Mouse (Mus musculus): ENCODE results near the gene Slco1c1.
"Not testable (repeated sequence)": the region's sequence is repeated elsewhere in the genome, so short reads cannot be mapped to it uniquely, and the experiment has no call there.

Gene Slco1c1

GRCm38 (mm10) chr6:141590002-141590401 lies 65.8 kb downstream of the Slco1c1 start:
- no peak for DNase-seq (ENCODE audit: low read depth, low spot score)

GRCm38 (mm10) chr6:141590598-141591200 lies 66.5 kb downstream of the Slco1c1 start:
- DNase-seq (ENCODE audit: low read depth, low spot score): not testable (repeated sequence)

GRCm38 (mm10) chr6:141596081-141596480 lies 71.9 kb downstream of the Slco1c1 start:
- DNase-seq (ENCODE audit: low read depth, low spot score): no peak

GRCm38 (mm10) chr6:141597037-141597436 lies 72.9 kb downstream of the Slco1c1 start:
- DNase-seq (ENCODE audit: low read depth, low spot score): no peak

GRCm38 (mm10) chr6:141600940-141601339 lies 76.8 kb downstream of the Slco1c1 start:
- DNase-seq (ENCODE audit: low read depth, low spot score): no peak

- no peak for DNase-seq (ENCODE audit: low read depth, low spot score)
These were observed 86.6 kb downstream of the Slco1c1 start for GRCm38 (mm10) chr6:141610702-141611260.

GRCm38 (mm10) chr6:141614017-141614416 lies 89.8 kb downstream of the Slco1c1 start:
- no peak for DNase-seq (ENCODE audit: low read depth, low spot score)

- DNase-seq (ENCODE audit: low read depth, low spot score): no peak
These were observed 91.2 kb downstream of the Slco1c1 start for GRCm38 (mm10) chr6:141615348-141615747.
